Mouse (Mus musculus) heart, embryonic 16.5 days (tissue): ENCODE measurements around the gene Telo2. TPM values are rescaled to one million over a fixed set of nuclear protein-coding genes. Genes with fewer than 3 reads are reported as not detected.
A peak's percentile ranks its signal among the peaks of the same experiment; 100 is the strongest.

Experiments used
- ATAC-seq: fragments of 200-750 bp; cut with Nextera tagmentation; replicated peaks from 2 replicates; pipeline ENCODE4 v1.8.0; 2017; ENCODE audit warnings: moderate number of reproducible peaks; ENCODE audit not compliant: insufficient read depth, low FRiP score; ENCODE audit errors: extremely low read depth
- H3K27ac ChIP-seq: fragments of 300-500 bp; sonication (generic); 2 replicates; pipeline ENCODE4 v1.5.1; 2014; ENCODE audit warnings: mild to moderate bottlenecking, low read length, control low read depth, moderate library complexity
- H3K27me3 ChIP-seq: fragments of 300-500 bp; sonication (generic); 2 replicates; pipeline ENCODE4 v1.6.1; 2014; ENCODE audit warnings: low read length, mixed read lengths; ENCODE audit not compliant: control insufficient read depth, insufficient read depth
- H3K36me3 ChIP-seq: fragments of 300-500 bp; sonication (generic); 2 replicates; pipeline ENCODE4 v1.6.1; 2014; ENCODE audit not compliant: control insufficient read depth, insufficient read depth
- H3K4me1 ChIP-seq: fragments of 300-500 bp; sonication (generic); 2 replicates; pipeline ENCODE4 v1.6.1; 2014; ENCODE audit warnings: low read length, mixed read lengths; ENCODE audit not compliant: control insufficient read depth, insufficient read depth
- H3K4me2 ChIP-seq: fragments of 300-500 bp; sonication (generic); 2 replicates; pipeline ENCODE4 v1.6.1; 2014; ENCODE audit warnings: low read depth, mild to moderate bottlenecking, control low read depth, low read length
- H3K4me3 ChIP-seq: fragments of 300-500 bp; sonication (generic); 2 replicates; pipeline ENCODE4 v1.5.1; 2014; ENCODE audit warnings: mild to moderate bottlenecking, control low read depth, low read length
- H3K9ac ChIP-seq: fragments of 300-500 bp; sonication (generic); 2 replicates; pipeline ENCODE4 v1.6.1; 2014; ENCODE audit warnings: low read length, control low read depth
- H3K9me3 ChIP-seq: fragments of 300-500 bp; sonication (generic); replicated peaks from 2 replicates; pipeline ENCODE4 v1.6.1; 2016; ENCODE audit warnings: low read length; ENCODE audit not compliant: control insufficient read depth
- WGBS: fragments of 180-500 bp; shearing (Covaris S2); extraction: QIAGEN DNeasy Blood & Tissue Kit; methylation state at CpG from one replicate; pipeline ENCODE4 v1.1.7; 2014; 5-methylcytosine and 5-hydroxymethylcytosine counted together
- polyA plus RNA-seq: library from polyadenylated mRNA; unstranded; fragments of >200 nt; fragmentation: Nextera tagmentation; extraction: Ambion mirVana; gene quantifications from 2 replicates; pipeline ENCODE4 v1.2.1, GENCODE M21; 2015

The Telo2 gene
- polyA plus RNA-seq, 1 experiment from 2014 or later, result 31.3 TPM

DNA sequence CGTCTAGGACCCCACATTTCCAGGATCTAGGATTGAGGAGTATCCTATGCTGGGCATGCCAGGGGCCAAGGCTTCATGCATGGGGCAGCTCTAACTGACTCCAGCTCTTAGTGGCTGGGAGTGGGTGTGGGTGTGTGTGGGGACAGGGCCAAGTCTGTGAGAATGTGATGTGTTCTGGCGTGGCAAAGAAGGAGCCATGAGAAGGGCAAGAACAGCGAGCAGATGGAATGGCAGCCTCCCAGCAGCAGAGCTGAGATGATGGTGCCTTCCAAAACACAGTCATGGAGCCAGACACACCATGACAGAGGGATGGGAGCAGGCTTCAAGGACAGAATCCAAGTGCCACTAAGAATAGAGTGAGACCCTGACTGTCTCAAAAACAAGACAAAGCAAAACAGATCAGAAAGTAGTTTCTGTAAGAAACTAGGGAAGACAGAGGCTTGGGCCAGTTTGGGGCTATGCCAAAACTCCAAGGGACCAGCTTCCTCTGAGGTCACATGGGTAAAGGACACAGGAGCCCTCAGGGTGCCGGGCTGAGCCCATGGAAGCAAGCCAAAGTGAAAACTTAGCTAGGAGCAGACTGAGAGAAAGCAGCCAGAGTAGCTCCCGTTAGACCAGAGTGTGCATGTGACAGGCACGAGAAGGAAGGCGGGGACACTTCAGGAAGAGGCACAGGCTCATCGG, 3.9 kb downstream of the Telo2 start:
- WGBS, result 51% methylated on average over 8 of the region's 8 CpGs
- ATAC-seq, result no peak
- peaks cover 11% of the 10 kb centered on the region for H3K36me3 ChIP-seq
- peak overlapping the region; percentile 54 for H3K27ac ChIP-seq
- no peaks in the 10 kb centered on the region for H3K27me3 ChIP-seq
- H3K4me2 ChIP-seq, result no peak overlapping the region
- H3K4me1 ChIP-seq, result peaks cover 23% of the 10 kb centered on the region
- H3K9me3 ChIP-seq, result no peaks in the 10 kb centered on the region
- no peak overlapping the region for H3K9ac ChIP-seq
- no peak overlapping the region for H3K4me3 ChIP-seq

- Histone ChIP-seq H3K27ac (no peak overlapping the region), H3K27me3 (no peaks in the 10 kb centered on the region), H3K4me1 (peaks cover 21% of the 10 kb centered on the region), H3K4me2 (no peak overlapping the region), H3K9me3 (no peaks in the 10 kb centered on the region), H3K36me3 (peaks cover 14% of the 10 kb centered on the region), H3K9ac (no peak overlapping the region), H3K4me3 (no peak overlapping the region)
- WGBS, result 91% methylated on average over 5 of the region's 5 CpGs
- no peak for ATAC-seq
These were observed 4.5 kb downstream of the Telo2 start for GRCm38 (mm10) chr17:25111220-25111619.

GRCm38 (mm10) chr17:25110590-25110989, 5.2 kb downstream of the Telo2 start:
- Histone ChIP-seq H3K9ac (no peak overlapping the region), H3K36me3 (peaks cover 14% of the 10 kb centered on the region), H3K9me3 (no peaks in the 10 kb centered on the region), H3K4me3 (no peak overlapping the region), H3K4me1 (peaks cover 19% of the 10 kb centered on the region), H3K4me2 (no peak overlapping the region), H3K27me3 (no peaks in the 10 kb centered on the region), H3K27ac (no peak overlapping the region)
- ATAC-seq, result no peak
- 96% methylated on average over 6 of the region's 6 CpGs for WGBS

- peaks cover 14% of the 10 kb centered on the region for H3K4me1 ChIP-seq
- H3K9me3 ChIP-seq, result no peaks in the 10 kb centered on the region
- H3K27ac ChIP-seq, result no peak overlapping the region
- no peak overlapping the region for H3K9ac ChIP-seq
- no peak overlapping the region for H3K4me2 ChIP-seq
- H3K36me3 ChIP-seq, result peaks cover 18% of the 10 kb centered on the region
- H3K4me3 ChIP-seq, result no peak overlapping the region
- ATAC-seq, result no peak
- H3K27me3 ChIP-seq, result no peaks in the 10 kb centered on the region
- WGBS, result 81% methylated on average over 2 of the region's 2 CpGs
These were observed 6.2 kb downstream of the Telo2 start for GRCm38 (mm10) chr17:25109578-25109977.

- 68% methylated on average over 16 of the region's 16 CpGs for WGBS
- Histone ChIP-seq H3K4me2 (no peak overlapping the region), H3K4me1 (peaks cover 11% of the 10 kb centered on the region; the same call in 1 of the 2 replicates), H3K9ac (no peak overlapping the region), H3K4me3 (no peak overlapping the region), H3K9me3 (no peaks in the 10 kb centered on the region), H3K36me3 (peaks cover 34% of the 10 kb centered on the region), H3K27me3 (no peaks in the 10 kb centered on the region), H3K27ac (no peak overlapping the region)
- no peak for ATAC-seq
These were observed 8.0 kb downstream of the Telo2 start for GRCm38 (mm10) chr17:25107786-25108185.

DNA sequence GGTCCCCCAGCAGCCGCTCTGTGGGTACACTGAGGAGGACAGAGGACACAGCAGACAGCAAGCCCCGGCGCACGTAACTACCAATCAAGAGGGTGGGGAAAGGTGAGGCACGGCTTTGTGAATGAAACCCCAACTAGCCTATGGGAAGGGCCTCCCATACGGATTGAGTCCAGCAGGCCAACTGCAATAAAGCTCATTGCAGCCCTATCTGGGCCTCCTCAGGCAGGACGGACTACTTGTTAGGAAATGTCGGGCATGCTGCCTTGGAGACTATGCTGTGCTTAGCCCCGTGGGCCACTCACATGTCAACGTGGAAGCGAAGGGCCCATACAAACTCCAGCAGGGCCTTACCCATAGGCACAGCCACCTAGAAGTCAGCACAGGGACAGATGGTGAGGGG, 14.4 kb downstream of the Telo2 start:
- Histone ChIP-seq H3K9ac (no peak overlapping the region), H3K4me3 (no peak overlapping the region), H3K9me3 (no peaks in the 10 kb centered on the region), H3K36me3 (peaks cover 55% of the 10 kb centered on the region), H3K27ac (no peak overlapping the region), H3K27me3 (no peaks in the 10 kb centered on the region), H3K4me1 (no peaks in the 10 kb centered on the region), H3K4me2 (no peak overlapping the region)
- WGBS, result 87% methylated on average over 11 of the region's 11 CpGs
- ATAC-seq, result no peak

- Histone ChIP-seq H3K9me3 (no peaks in the 10 kb centered on the region), H3K4me2 (no peak overlapping the region), H3K27ac (no peak overlapping the region), H3K4me1 (no peaks in the 10 kb centered on the region), H3K27me3 (no peaks in the 10 kb centered on the region), H3K36me3 (peaks cover 55% of the 10 kb centered on the region), H3K4me3 (no peak overlapping the region), H3K9ac (no peak overlapping the region)
- WGBS, result 87% methylated on average over 6 of the region's 6 CpGs
- ATAC-seq, result no peak
These were observed 15.7 kb downstream of the Telo2 start for GRCm38 (mm10) chr17:25100052-25100451.

GRCm38 (mm10) chr17:25096221-25096620, 19.5 kb downstream of the Telo2 start:
- Histone ChIP-seq H3K36me3 (peaks cover 25% of the 10 kb centered on the region), H3K27ac (no peak overlapping the region), H3K9me3 (no peaks in the 10 kb centered on the region), H3K4me1 (no peaks in the 10 kb centered on the region), H3K4me2 (no peak overlapping the region), H3K4me3 (no peak overlapping the region), H3K27me3 (no peaks in the 10 kb centered on the region), H3K9ac (no peak overlapping the region)
- no peak for ATAC-seq
- WGBS, result 85% methylated on average over 2 of the region's 2 CpGs

- H3K27ac ChIP-seq, result no peak overlapping the region
- no peaks in the 10 kb centered on the region for H3K4me1 ChIP-seq
- no peak overlapping the region for H3K9ac ChIP-seq
- H3K4me2 ChIP-seq, result no peak overlapping the region
- 87% methylated on average over 10 of the region's 10 CpGs for WGBS
- no peak for ATAC-seq
- no peak overlapping the region for H3K4me3 ChIP-seq
- peaks cover 7% of the 10 kb centered on the region; the same call in 1 of the 2 replicates for H3K36me3 ChIP-seq
- no peaks in the 10 kb centered on the region for H3K9me3 ChIP-seq
- no peaks in the 10 kb centered on the region for H3K27me3 ChIP-seq
These were observed 25.3 kb downstream of the Telo2 start for GRCm38 (mm10) chr17:25090450-25090849.
